Mouse (Mus musculus) embryonic facial prominence, embryonic 10.5 days (tissue): Measurements from ENCODE around the gene Hmox1. TPM values are rescaled to one million over a fixed set of nuclear protein-coding genes. Genes with fewer than 3 reads are reported as not detected.

ENCODE experiments used
- DNase-seq: peaks from one replicate; pipeline ENCODE4 v3.0.0-alpha.2; 2017; ENCODE audit warnings: low spot score
- H3K27ac ChIP-seq: fragments of 300-500 bp; sonication (generic); replicated peaks from 2 replicates; pipeline ENCODE4 v1.5.1; 2016; ENCODE audit warnings: mild to moderate bottlenecking
- H3K27me3 ChIP-seq: fragments of 300-500 bp; sonication (generic); replicated peaks from 2 replicates; pipeline ENCODE4 v1.6.1; 2016; ENCODE audit warnings: low read depth, mild to moderate bottlenecking; ENCODE audit not compliant: poor library complexity, severe bottlenecking
- H3K36me3 ChIP-seq: fragments of 300-500 bp; sonication (generic); replicated peaks from 2 replicates; pipeline ENCODE4 v1.6.1; 2016; ENCODE audit warnings: mild to moderate bottlenecking, moderate library complexity
- H3K4me1 ChIP-seq: fragments of 300-500 bp; sonication (generic); 2 replicates; pipeline ENCODE4 v1.6.1; 2016
- H3K4me3 ChIP-seq: fragments of 300-500 bp; sonication (generic); 2 replicates; pipeline ENCODE4 v1.5.1; 2016; ENCODE audit warnings: mild to moderate bottlenecking, moderate library complexity
- H3K9me3 ChIP-seq: fragments of 300-500 bp; sonication (generic); 2 replicates; pipeline ENCODE4 v1.6.1; 2016; ENCODE audit warnings: mild to moderate bottlenecking
- WGBS: fragments of 180-500 bp; shearing (Covaris S2); methylation state at CpG from one replicate; pipeline ENCODE4 v1.1.7; 2016; 5-methylcytosine and 5-hydroxymethylcytosine counted together
- polyA plus RNA-seq: library from polyadenylated mRNA; unstranded; fragments of >200 nt; fragmentation: Nextera tagmentation; extraction: Ambion mirVana; gene quantifications from 2 replicates; pipeline ENCODE4 v1.2.1, GENCODE M21; 2016

Gene Hmox1
- polyA plus RNA-seq, result 20.9 and 21.3 TPM in 2 replicates

DNA sequence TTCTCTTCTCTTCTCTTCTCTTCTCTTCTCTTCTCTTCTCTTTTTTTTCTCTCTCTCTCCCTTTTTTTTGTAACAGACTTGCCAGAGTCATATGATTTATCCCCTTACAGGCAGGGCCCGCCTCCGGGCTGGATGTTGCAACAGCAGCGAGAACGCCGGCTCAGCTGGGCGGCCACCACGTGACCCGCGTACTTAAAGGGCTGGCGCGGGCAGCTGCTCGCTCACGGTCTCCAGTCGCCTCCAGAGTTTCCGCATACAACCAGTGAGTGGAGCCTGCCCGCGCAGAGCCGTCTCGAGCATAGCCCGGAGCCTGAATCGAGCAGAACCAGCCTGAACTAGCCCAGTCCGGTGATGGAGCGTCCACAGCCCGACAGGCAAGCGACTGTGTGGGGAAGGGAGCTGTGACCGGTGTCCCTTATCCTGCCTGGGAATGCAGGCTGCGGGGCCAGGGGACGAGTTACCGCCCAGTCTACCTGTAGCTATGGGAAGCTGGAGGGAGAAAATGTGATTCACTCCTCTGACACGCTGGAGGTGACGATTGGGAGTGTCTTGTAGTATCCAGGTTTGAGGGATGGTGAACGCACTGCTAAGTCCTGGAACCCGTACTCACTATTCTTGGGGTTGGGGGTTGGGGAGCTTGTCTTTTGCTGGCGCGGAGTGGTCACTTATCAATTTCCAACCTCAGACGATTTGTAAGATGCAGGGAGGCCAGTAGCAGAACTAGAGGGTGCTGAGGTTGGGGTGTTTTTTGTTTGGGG, at the start of gene Hmox1:
TSS of gene Hmox1 (plus strand) at position 223 of the 758 bp plus-strand sequence.
- Histone ChIP-seq H3K4me3 (peak within 1 kb of the TSS; percentile 76), H3K36me3 (peaks cover 30% of the 10 kb centered on the region), H3K27ac (peak within 1 kb of the TSS; percentile 87), H3K4me1 (peaks cover 20% of the 10 kb centered on the region), H3K27me3 (0 out of 2 replicates have a peak, but pooled peaks cover 3% of the 10 kb centered on the region), H3K9me3 (no peaks in the 10 kb centered on the region)
- WGBS, result 1% methylated on average over 36 of the region's 36 CpGs
- DNase-seq, result peak; percentile 94

DNA sequence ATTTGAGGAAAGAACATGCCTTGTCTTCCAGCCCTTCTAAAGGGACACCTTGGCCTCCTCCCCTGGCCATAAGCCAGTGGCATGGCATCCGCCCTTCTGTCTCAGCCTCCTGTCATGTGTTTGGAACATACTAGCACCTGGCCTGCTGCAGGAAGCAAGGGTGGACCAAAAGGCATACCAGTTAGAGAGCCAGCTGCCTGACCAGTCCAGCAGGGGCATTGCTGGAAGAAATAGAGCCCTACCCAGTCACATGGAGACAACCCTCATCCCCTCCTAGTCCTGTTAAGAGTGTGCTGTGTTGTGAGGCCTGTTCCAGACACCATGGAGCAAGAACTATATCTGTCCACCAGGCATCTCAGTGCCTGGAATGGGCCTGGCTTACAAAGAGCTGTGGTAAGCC, 47.1 kb upstream of the Hmox1 start:
- no peak for DNase-seq
- Histone ChIP-seq H3K4me1 (no peaks in the 10 kb centered on the region), H3K27ac (no peak overlapping the region), H3K36me3 (peaks cover 4% of the 10 kb centered on the region; the same call in 1 of the 2 replicates), H3K4me3 (no peak overlapping the region), H3K9me3 (no peaks in the 10 kb centered on the region), H3K27me3 (no peaks in the 10 kb centered on the region)
- WGBS, result 84% methylated on average over 1 of the region's 1 CpGs

DNA sequence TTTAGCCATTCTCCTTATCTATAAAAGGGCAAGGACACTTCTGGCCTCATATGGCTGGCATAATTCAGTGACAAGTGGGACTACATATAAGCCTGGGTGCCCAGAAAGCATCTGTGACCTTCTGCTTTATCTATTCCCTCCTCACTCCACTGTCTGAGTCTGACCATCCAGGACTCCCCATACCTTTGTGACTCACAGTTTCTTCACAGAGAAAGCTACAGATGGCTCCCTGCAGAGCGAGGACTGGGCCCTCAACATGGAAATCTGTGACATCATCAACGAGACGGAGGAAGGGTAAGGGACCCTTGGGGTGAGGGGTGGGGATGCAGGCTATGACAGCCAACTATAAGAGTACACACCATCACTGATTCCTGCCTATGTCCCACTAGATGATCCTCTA, 45.6 kb upstream of the Hmox1 start:
- no peak for DNase-seq
- H3K4me1 ChIP-seq, result no peaks in the 10 kb centered on the region
- WGBS, result 82% methylated on average over 3 of the region's 3 CpGs
- H3K4me3 ChIP-seq, result no peak overlapping the region
- no peak overlapping the region for H3K27ac ChIP-seq
- H3K9me3 ChIP-seq, result no peaks in the 10 kb centered on the region
- H3K36me3 ChIP-seq, result peaks cover 7% of the 10 kb centered on the region; the same call in 1 of the 2 replicates
- H3K27me3 ChIP-seq, result no peaks in the 10 kb centered on the region

DNA sequence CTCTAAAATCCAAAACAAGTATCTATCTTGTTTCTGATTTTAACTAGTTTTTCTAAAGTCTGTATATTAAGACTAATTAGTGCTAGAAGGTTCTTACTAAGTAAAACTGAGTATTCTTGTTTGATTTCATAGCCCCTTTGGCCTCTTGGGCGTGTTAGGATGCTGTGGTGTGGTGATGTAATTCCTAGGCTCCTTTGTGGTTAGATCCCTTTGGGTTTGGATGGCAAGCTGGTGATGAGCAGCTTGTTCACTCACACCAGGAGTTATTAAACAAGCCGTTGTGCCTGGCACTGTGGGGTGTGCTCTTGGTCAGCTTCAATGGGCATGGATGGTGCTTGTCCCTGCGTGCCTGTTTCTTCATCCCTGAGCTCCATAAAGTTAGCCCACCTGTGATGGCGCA, 40.1 kb upstream of the Hmox1 start:
- H3K27ac ChIP-seq, result no peak overlapping the region
- H3K4me3 ChIP-seq, result no peak overlapping the region
- 90% methylated on average over 4 of the region's 4 CpGs for WGBS

DNA sequence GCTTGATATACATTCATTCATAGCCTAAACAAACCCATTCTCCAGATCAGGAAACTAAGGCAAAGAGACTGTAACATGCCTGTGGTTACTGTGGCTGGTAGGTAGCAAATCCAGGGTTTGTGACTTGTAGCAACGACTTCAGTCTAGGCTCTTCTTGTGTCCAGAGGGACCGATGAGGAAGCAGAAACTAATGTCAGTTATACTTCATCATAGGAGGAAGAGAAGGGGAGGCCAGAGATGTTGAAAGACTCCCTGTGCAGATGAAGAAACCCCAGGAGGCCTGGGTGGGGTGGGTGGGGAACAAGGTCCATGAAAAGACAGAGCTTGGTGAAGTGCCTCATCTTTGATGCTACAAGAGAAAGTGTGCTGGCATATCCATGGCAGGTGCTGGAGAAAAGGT, 37.7 kb upstream of the Hmox1 start:
- WGBS, result 90% methylated on average over 2 of the region's 2 CpGs
- peaks cover 33% of the 10 kb centered on the region; the same call in 1 of the 2 replicates for H3K36me3 ChIP-seq
- no peak for DNase-seq
- no peaks in the 10 kb centered on the region for H3K27me3 ChIP-seq
- no peaks in the 10 kb centered on the region for H3K9me3 ChIP-seq
- no peaks in the 10 kb centered on the region for H3K4me1 ChIP-seq
- no peak overlapping the region for H3K27ac ChIP-seq
- no peak overlapping the region for H3K4me3 ChIP-seq

More for the DNA sequence above, 40.1 kb upstream of the Hmox1 start:
- no peaks in the 10 kb centered on the region for H3K9me3 ChIP-seq
- H3K27me3 ChIP-seq, result no peaks in the 10 kb centered on the region
- H3K4me1 ChIP-seq, result no peaks in the 10 kb centered on the region
- DNase-seq, result no peak
- peaks cover 25% of the 10 kb centered on the region; the same call in 1 of the 2 replicates for H3K36me3 ChIP-seq

DNA sequence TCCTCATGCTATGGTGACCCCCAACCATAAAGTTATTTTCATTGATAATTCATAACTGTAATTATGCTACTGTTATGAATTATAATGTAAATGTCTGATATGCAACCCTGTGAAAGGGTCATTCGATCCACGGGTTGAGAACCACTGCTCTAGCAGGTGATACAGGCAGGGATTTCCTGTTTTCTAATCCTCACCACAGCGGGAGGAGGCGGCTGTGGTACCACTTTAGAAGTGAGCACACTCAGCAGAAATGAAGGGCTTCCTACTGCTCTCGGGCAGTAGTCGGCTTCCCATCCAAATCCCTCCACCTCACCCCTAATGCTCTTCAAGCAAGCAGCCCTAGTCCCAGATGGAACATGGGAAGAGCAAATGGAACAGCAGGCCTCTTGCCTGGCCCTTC, 33.4 kb upstream of the Hmox1 start:
- WGBS, result 76% methylated on average over 6 of the region's 6 CpGs
- DNase-seq, result no peak
- Histone ChIP-seq H3K9me3 (no peaks in the 10 kb centered on the region), H3K27ac (no peak overlapping the region), H3K27me3 (no peaks in the 10 kb centered on the region), H3K4me3 (no peak overlapping the region), H3K4me1 (peaks cover 6% of the 10 kb centered on the region; the same call in 1 of the 2 replicates), H3K36me3 (peaks cover 46% of the 10 kb centered on the region)

DNA sequence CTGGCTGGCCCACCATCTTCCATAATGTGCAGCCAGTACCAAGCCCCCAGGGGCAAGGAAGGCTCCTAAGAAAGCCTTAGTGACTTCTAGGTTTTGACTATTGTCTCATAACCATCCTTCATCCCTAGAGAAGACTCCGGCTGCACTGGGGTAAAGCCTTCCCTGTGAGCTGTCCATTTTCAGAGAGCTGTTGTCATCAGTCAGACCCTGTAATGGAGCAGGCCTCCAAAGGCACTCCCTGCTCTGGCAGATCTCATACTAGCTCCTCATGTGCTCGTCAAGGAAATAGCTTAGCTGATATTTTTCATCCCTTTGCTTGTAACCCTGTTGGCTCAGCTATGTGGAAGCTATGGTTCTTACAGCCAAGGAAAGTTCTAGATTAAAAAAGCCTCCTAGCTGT, 32.6 kb upstream of the Hmox1 start:
- Histone ChIP-seq H3K4me3 (no peak overlapping the region), H3K27me3 (no peaks in the 10 kb centered on the region), H3K9me3 (no peaks in the 10 kb centered on the region), H3K27ac (no peak overlapping the region), H3K4me1 (peaks cover 6% of the 10 kb centered on the region; the same call in 1 of the 2 replicates), H3K36me3 (peaks cover 52% of the 10 kb centered on the region)
- WGBS, result 89% methylated on average over 2 of the region's 2 CpGs
- DNase-seq, result no peak

DNA sequence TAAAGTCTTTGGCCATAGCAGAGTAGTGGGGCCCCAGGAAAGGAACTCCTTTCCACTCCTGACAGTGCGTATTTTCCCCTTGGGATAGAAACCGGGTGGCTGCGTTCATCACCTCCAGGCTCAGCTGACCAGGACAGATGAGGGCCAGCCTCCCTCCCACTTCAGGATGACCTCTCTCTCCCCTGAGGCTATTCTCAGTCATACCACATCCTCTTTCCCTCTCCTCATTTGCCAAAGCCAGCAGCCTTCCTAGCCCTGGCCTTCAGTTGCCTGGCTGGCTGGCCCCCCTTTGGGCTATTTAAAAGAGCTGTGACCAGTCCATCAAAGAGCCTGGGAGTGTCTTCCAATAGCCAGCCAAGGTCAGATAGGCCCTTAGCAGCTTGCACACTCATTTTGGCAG, 30.1 kb upstream of the Hmox1 start:
- H3K36me3 ChIP-seq, result peaks cover 35% of the 10 kb centered on the region
- WGBS, result 56% methylated on average over 3 of the region's 3 CpGs
- DNase-seq, result no peak

DNA sequence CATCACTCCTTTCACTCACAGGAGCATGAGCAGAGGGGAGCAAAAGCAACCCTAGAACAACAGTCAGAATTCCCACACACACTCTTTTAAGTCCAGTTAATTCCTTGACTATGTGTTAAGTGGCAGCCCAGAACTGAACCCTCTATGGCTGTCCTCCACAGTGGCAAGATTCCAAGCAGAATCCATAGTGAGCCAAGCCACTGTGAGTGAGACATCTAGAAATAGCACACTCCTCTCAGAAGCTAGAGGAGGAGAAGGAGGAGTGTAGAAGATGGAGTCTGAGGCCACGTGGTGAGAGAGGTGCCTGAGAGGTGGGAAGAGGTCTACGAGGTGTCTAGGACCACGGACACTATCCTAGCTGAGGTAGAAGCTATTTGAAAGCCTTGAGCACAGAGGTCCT, 28.6 kb upstream of the Hmox1 start:
- peaks cover 6% of the 10 kb centered on the region; the same call in 1 of the 2 replicates for H3K4me1 ChIP-seq
- H3K9me3 ChIP-seq, result no peaks in the 10 kb centered on the region
- no peak overlapping the region for H3K27ac ChIP-seq
- WGBS, result 89% methylated on average over 3 of the region's 3 CpGs
- H3K4me3 ChIP-seq, result no peak overlapping the region
- no peaks in the 10 kb centered on the region for H3K27me3 ChIP-seq
- no peak for DNase-seq
- H3K36me3 ChIP-seq, result peaks cover 25% of the 10 kb centered on the region

More for the DNA sequence above, 30.1 kb upstream of the Hmox1 start:
- Histone ChIP-seq H3K27me3 (no peaks in the 10 kb centered on the region), H3K4me1 (peaks cover 6% of the 10 kb centered on the region; the same call in 1 of the 2 replicates), H3K9me3 (no peaks in the 10 kb centered on the region), H3K4me3 (no peak overlapping the region), H3K27ac (no peak overlapping the region)

DNA sequence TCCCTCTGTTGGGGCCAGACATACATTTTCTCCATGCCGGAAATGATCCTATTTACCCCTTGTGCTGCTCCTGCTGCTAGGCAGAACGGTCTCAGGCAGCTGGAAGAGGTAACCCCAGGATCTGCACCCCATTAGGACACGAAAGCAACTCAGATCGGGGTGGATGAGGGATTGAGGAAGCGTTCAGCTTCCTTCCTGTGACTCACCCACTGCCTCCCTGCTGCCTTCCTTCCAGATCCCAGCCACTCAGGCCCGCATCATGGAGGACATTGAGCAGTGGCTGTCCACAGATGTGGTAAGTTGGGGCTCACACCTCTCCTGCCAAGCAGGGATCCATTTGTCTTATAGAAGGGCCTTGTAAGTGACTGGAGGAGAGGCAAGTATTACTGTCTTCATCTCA, 26.1 kb upstream of the Hmox1 start:
- no peak overlapping the region for H3K4me3 ChIP-seq
- no peak overlapping the region for H3K27ac ChIP-seq
- H3K4me1 ChIP-seq, result peaks cover 6% of the 10 kb centered on the region; the same call in 1 of the 2 replicates
- DNase-seq, result no peak
- H3K36me3 ChIP-seq, result peaks cover 19% of the 10 kb centered on the region
- H3K9me3 ChIP-seq, result no peaks in the 10 kb centered on the region
- 83% methylated on average over 6 of the region's 6 CpGs for WGBS
- no peaks in the 10 kb centered on the region for H3K27me3 ChIP-seq

DNA sequence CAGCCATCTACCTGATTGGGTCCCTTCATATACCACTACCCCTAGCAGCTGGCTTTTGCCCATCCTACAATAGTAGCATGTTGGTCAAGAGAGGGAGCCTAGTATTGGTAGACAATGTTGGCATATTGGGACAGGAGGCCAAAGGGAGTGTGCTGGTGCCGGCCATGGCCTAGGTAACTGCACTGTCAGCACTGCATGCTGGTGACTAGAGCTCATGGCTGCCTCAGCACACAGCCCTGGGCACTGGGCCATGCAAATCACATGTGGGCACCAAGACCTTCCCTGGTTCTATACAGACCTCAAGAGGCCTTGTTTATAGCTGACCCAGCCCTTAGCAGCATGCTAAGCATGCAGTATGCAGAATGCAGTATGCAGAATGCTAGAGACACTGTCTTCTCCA, 23.1 kb upstream of the Hmox1 start:
- 84% methylated on average over 1 of the region's 1 CpGs for WGBS
- Histone ChIP-seq H3K9me3 (no peaks in the 10 kb centered on the region), H3K27me3 (no peaks in the 10 kb centered on the region), H3K4me1 (no peaks in the 10 kb centered on the region), H3K27ac (no peak overlapping the region), H3K36me3 (peaks cover 3% of the 10 kb centered on the region), H3K4me3 (no peak overlapping the region)
- DNase-seq, result no peak

DNA sequence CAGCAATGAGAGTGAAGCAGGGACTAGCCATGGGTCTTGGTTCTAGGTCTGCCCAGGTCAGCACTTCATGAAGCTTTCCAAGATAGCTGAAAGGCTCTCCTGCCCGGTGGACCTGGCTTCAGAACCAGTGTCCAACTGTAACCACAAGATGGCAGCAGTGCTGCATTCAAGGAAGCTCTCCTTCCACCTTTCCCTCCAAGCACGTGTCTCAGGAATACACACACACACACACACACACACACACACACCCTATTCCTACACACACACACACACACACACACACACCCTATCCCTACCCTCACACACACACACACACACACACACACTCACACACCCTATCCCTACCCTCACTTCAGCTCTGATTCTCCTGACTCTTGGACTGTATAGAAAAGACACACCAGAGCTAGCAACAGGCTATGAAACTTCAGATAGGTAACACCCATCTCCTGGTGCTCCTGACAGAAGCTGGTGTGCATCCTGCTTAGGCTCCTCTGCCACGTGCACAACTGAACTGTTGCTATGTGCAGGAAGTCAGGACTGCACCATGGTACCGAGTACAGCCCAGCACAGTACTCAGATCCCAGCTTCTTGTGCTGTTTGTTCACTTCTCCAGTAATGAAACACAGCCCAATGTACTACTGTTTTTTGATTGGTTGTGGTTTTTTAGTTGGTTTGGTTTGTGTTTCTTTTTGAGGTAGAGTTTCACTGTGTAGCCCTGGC, 21.6 kb upstream of the Hmox1 start:
- no peak overlapping the region for H3K27ac ChIP-seq
- H3K27me3 ChIP-seq, result no peaks in the 10 kb centered on the region
- H3K4me3 ChIP-seq, result no peak overlapping the region
- WGBS, result 27% methylated on average over 4 of the region's 4 CpGs
- peak; percentile 81 for DNase-seq
- H3K4me1 ChIP-seq, result no peaks in the 10 kb centered on the region
- H3K36me3 ChIP-seq, result no peaks in the 10 kb centered on the region; the same call in 1 of the 2 replicates
- H3K9me3 ChIP-seq, result no peaks in the 10 kb centered on the region

DNA sequence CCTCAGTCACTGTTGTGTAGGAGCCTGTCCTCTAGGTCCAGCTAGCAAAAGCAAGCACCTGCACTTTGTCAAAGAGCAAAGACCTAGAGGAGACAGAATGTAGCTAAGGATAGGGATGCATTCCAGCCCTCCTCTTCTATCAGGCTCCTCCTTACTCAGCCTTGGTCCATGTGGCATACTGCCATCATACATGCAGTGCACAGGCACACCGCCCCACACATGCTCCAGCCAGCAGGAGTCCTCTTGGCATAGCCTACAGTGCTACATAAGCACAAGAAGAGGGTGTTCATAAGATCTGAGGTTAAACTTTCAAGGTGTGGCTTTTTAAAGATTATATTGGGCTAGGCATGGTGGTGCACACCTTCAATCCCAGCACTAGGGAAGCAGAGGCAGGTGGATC, 18.5 kb upstream of the Hmox1 start:
- Histone ChIP-seq H3K9me3 (no peaks in the 10 kb centered on the region), H3K36me3 (no peaks in the 10 kb centered on the region), H3K27ac (no peak overlapping the region), H3K27me3 (no peaks in the 10 kb centered on the region), H3K4me1 (no peaks in the 10 kb centered on the region), H3K4me3 (no peak overlapping the region)
- WGBS, result 91% methylated on average over 1 of the region's 1 CpGs
- no peak for DNase-seq
